Mouse (Mus musculus): ENCODE measurements at regions not wholly inside any gene's neighbourhood (a gene's known extent, or its start where the extent isn't known, plus 50 kb on each side); places are given as distances from the start of the nearest gene placed in this dataset.

DNA sequence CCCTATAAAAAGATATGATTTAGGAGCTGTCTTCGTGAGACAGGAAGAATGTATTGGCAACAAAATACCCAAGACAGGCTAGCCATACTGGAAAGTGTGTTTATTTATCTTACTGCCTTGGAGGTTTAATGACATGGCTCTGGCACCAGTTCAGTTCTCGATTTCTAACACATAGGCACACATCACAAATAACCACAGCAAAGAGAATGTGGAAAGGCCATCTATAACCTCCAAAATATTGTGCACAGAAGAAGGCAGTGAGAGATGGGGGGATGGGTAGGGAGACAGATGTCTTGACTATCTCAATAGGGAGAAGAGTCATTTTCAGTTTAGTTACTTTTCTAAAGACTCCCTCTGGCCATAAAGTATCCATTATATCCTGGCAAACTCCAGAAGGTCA is 90.5 kb downstream of the Minar1 start:
- H3K9me3 ChIP-seq (ENCODE audit: control insufficient read depth, low read length), result no peaks in the 10 kb centered on the region
- H3K27ac ChIP-seq (ENCODE audit: low read length), result no peak overlapping the region
- ATAC-seq (ENCODE audit: low read depth), result peak; percentile 20; the same call in 1 of the 2 replicates
- 29% methylated on average over 2 of the region's 2 CpGs for WGBS
- no peaks in the 10 kb centered on the region for H3K4me1 ChIP-seq (replicated peaks; ENCODE audit: control insufficient read depth, insufficient read depth, low read length)
- H3K4me3 ChIP-seq (ENCODE audit: low read length), result no peak overlapping the region
- no peaks in the 10 kb centered on the region for H3K27me3 ChIP-seq (ENCODE audit: control insufficient read depth, insufficient read depth, low read depth, low read length)
- no peaks in the 10 kb centered on the region for H3K36me3 ChIP-seq (ENCODE audit: control insufficient read depth, insufficient read depth, low read length)
- no peak overlapping the region for H3K4me2 ChIP-seq (ENCODE audit: low read depth, low read length)
- H3K9ac ChIP-seq (ENCODE audit: low read length), result no peak overlapping the region

- no peak for ATAC-seq (ENCODE audit: low read depth)
Observed at GRCm38 (mm10) chr9:89524137-89524536, 98.8 kb downstream of the Minar1 start.

GRCm38 (mm10) chr9:89523705-89524104 is 99.2 kb downstream of the Minar1 start:
- Histone ChIP-seq H3K4me3 (ENCODE audit: low read length) (no peak overlapping the region), H3K4me2 (ENCODE audit: low read depth, low read length) (no peak overlapping the region), H3K27me3 (ENCODE audit: control insufficient read depth, insufficient read depth, low read depth, low read length) (no peaks in the 10 kb centered on the region), H3K36me3 (ENCODE audit: control insufficient read depth, insufficient read depth, low read length) (no peaks in the 10 kb centered on the region), H3K27ac (ENCODE audit: low read length) (no peak overlapping the region), H3K9me3 (ENCODE audit: control insufficient read depth, low read length) (no peaks in the 10 kb centered on the region), H3K9ac (ENCODE audit: low read length) (no peak overlapping the region), H3K4me1 (replicated peaks; ENCODE audit: control insufficient read depth, insufficient read depth, low read length) (no peaks in the 10 kb centered on the region)
- ATAC-seq (ENCODE audit: low read depth), result no peak
- WGBS, result 37% methylated on average over 3 of the region's 3 CpGs

More at GRCm38 (mm10) chr9:89524137-89524536, 98.8 kb downstream of the Minar1 start:
- no peak overlapping the region for H3K27ac ChIP-seq (ENCODE audit: low read length)
- 100% methylated on average over 1 of the region's 1 CpGs for WGBS
- no peaks in the 10 kb centered on the region for H3K9me3 ChIP-seq (ENCODE audit: control insufficient read depth, low read length)
- H3K4me3 ChIP-seq (ENCODE audit: low read length), result no peak overlapping the region
- H3K9ac ChIP-seq (ENCODE audit: low read length), result no peak overlapping the region
- H3K27me3 ChIP-seq (ENCODE audit: control insufficient read depth, insufficient read depth, low read depth, low read length), result no peaks in the 10 kb centered on the region
- H3K4me2 ChIP-seq (ENCODE audit: low read depth, low read length), result no peak overlapping the region
- H3K36me3 ChIP-seq (ENCODE audit: control insufficient read depth, insufficient read depth, low read length), result no peaks in the 10 kb centered on the region
- no peaks in the 10 kb centered on the region for H3K4me1 ChIP-seq (replicated peaks; ENCODE audit: control insufficient read depth, insufficient read depth, low read length)

DNA sequence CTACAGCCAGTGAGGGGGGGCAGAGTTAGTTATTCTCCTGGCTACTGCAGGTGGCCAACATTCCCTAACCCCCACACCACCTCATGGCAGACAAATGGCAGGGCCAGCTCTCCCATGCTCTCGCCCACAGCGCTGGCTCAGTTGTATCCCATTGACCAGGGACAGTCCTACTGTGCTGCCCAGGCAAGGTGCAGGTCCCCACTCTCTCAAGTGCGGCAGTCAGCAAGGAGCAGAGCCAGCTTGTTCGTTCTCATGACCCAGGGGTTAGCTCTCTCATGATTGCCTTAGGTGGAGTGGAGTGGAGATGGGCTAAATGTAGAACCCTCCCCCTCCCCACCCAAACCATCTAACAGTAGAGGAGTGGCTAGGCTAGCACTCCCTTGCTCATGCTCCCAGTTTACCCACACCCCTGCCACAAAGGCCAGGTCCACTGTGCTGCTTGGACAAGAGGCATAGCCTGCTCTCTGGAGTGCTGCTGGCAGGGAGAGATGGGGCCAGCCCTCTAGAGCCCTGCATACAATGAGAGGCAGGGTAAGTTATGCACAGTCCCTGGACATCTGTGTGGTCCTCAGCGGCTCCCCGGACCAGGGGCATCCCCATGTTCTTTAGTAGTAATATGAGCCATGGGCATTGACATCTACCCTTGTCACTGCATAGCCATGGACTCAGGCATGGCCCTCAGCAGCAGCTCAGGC is 114.4 kb downstream of the Minar1 start:
- H3K27ac ChIP-seq (ENCODE audit: low read length), result no peak overlapping the region
- H3K27me3 ChIP-seq (ENCODE audit: control insufficient read depth, insufficient read depth, low read depth, low read length), result no peaks in the 10 kb centered on the region
- no peaks in the 10 kb centered on the region for H3K4me1 ChIP-seq (replicated peaks; ENCODE audit: control insufficient read depth, insufficient read depth, low read length)
- no peaks in the 10 kb centered on the region for H3K9me3 ChIP-seq (ENCODE audit: control insufficient read depth, low read length)
- WGBS, result 84% methylated on average over 6 of the region's 6 CpGs
- no peak overlapping the region for H3K4me3 ChIP-seq (ENCODE audit: low read length)
- ATAC-seq (ENCODE audit: low read depth), result no peak
- H3K4me2 ChIP-seq (ENCODE audit: low read depth, low read length), result no peak overlapping the region
- H3K36me3 ChIP-seq (ENCODE audit: control insufficient read depth, insufficient read depth, low read length), result no peaks in the 10 kb centered on the region
- no peak overlapping the region for H3K9ac ChIP-seq (ENCODE audit: low read length)

GRCm38 (mm10) chr9:89502083-89502482 is 120.8 kb downstream of the Minar1 start:
- no peak for ATAC-seq (ENCODE audit: low read depth)
- H3K27me3 ChIP-seq (ENCODE audit: control insufficient read depth, insufficient read depth, low read depth, low read length), result no peaks in the 10 kb centered on the region
- WGBS, result 90% methylated on average over 2 of the region's 2 CpGs

DNA sequence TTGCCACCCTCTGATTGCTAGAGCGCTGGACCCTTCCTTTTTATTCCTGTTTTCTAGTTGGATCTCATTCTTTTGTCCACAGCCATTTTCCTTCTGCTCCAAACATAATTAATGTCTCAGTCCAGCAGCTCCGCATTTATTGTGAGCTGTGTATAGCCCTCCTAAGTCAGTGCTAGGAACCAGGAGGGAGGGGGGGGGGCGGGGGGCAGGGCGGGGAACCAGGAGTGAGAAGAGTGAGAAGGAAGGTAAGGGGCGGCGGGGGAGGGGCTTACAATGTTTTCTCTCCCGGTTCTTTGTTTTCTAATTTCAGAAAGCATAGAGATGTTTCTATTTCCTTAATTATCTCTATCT is 125.6 kb downstream of the Minar1 start:
- ATAC-seq (ENCODE audit: low read depth), result no peak
- 21% methylated on average over 6 of the region's 7 CpGs for WGBS
- no peaks in the 10 kb centered on the region for H3K36me3 ChIP-seq (ENCODE audit: control insufficient read depth, insufficient read depth, low read length)
- no peaks in the 10 kb centered on the region for H3K27me3 ChIP-seq (ENCODE audit: control insufficient read depth, insufficient read depth, low read depth, low read length)
- no peak overlapping the region for H3K27ac ChIP-seq (ENCODE audit: low read length)
- no peaks in the 10 kb centered on the region for H3K9me3 ChIP-seq (ENCODE audit: control insufficient read depth, low read length)
- no peak overlapping the region for H3K4me2 ChIP-seq (ENCODE audit: low read depth, low read length)
- H3K9ac ChIP-seq (ENCODE audit: low read length), result no peak overlapping the region
- no peaks in the 10 kb centered on the region for H3K4me1 ChIP-seq (replicated peaks; ENCODE audit: control insufficient read depth, insufficient read depth, low read length)
- no peak overlapping the region for H3K4me3 ChIP-seq (ENCODE audit: low read length)

More at GRCm38 (mm10) chr9:89502083-89502482, 120.8 kb downstream of the Minar1 start:
- Histone ChIP-seq H3K27ac (ENCODE audit: low read length) (no peak overlapping the region), H3K4me1 (replicated peaks; ENCODE audit: control insufficient read depth, insufficient read depth, low read length) (no peaks in the 10 kb centered on the region), H3K4me3 (ENCODE audit: low read length) (no peak overlapping the region), H3K36me3 (ENCODE audit: control insufficient read depth, insufficient read depth, low read length) (no peaks in the 10 kb centered on the region), H3K9ac (ENCODE audit: low read length) (no peak overlapping the region), H3K4me2 (ENCODE audit: low read depth, low read length) (no peak overlapping the region), H3K9me3 (ENCODE audit: control insufficient read depth, low read length) (no peaks in the 10 kb centered on the region)

- no peak overlapping the region for H3K4me3 ChIP-seq (ENCODE audit: low read length)
- no peak for ATAC-seq (ENCODE audit: low read depth)
- no peaks in the 10 kb centered on the region for H3K4me1 ChIP-seq (replicated peaks; ENCODE audit: control insufficient read depth, insufficient read depth, low read length)
- H3K27me3 ChIP-seq (ENCODE audit: control insufficient read depth, insufficient read depth, low read depth, low read length), result no peaks in the 10 kb centered on the region
- H3K9ac ChIP-seq (ENCODE audit: low read length), result no peak overlapping the region
- 46% methylated on average over 14 of the region's 14 CpGs for WGBS
- no peak overlapping the region for H3K27ac ChIP-seq (ENCODE audit: low read length)
- H3K36me3 ChIP-seq (ENCODE audit: control insufficient read depth, insufficient read depth, low read length), result no peaks in the 10 kb centered on the region
- H3K4me2 ChIP-seq (ENCODE audit: low read depth, low read length), result no peak overlapping the region
- no peaks in the 10 kb centered on the region for H3K9me3 ChIP-seq (ENCODE audit: control insufficient read depth, low read length)
Observed at GRCm38 (mm10) chr9:89496729-89497398, 126.1 kb downstream of the Minar1 start.

- Histone ChIP-seq H3K36me3 (ENCODE audit: control insufficient read depth, insufficient read depth, low read length) (no peaks in the 10 kb centered on the region), H3K4me1 (replicated peaks; ENCODE audit: control insufficient read depth, insufficient read depth, low read length) (no peaks in the 10 kb centered on the region), H3K9ac (ENCODE audit: low read length) (no peak overlapping the region), H3K4me3 (ENCODE audit: low read length) (no peak overlapping the region), H3K4me2 (ENCODE audit: low read depth, low read length) (no peak overlapping the region), H3K27ac (ENCODE audit: low read length) (no peak overlapping the region), H3K27me3 (ENCODE audit: control insufficient read depth, insufficient read depth, low read depth, low read length) (no peaks in the 10 kb centered on the region), H3K9me3 (ENCODE audit: control insufficient read depth, low read length) (no peaks in the 10 kb centered on the region)
- ATAC-seq (ENCODE audit: low read depth), result no peak
- WGBS, result 79% methylated on average over 4 of the region's 4 CpGs
Observed at GRCm38 (mm10) chr9:89487601-89488000, 135.3 kb downstream of the Minar1 start.

DNA sequence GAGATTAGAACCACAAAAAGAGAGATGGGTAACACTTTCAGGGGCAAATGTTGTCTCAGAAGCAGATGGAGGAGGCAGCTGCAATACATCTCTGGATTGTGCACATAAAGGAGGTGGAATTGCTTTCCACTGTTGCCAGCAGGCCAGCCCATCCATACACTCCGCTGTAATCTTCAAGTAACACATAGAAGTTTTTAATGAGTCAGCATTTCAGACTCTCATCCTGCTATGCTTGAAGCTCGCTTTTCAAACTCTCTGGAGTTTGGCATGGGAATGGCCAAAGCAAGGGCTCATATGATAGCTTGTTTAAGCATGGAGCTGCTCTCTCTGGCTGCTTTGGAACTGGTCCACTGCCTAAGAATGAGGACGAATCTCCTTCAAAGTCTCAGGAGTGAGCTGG is 143.5 kb downstream of the Minar1 start:
- WGBS, result 59% methylated on average over 3 of the region's 3 CpGs
- Histone ChIP-seq H3K4me2 (ENCODE audit: low read depth, low read length) (no peak overlapping the region), H3K4me3 (ENCODE audit: low read length) (no peak overlapping the region), H3K9ac (ENCODE audit: low read length) (no peak overlapping the region), H3K27me3 (ENCODE audit: control insufficient read depth, insufficient read depth, low read depth, low read length) (no peaks in the 10 kb centered on the region), H3K4me1 (replicated peaks; ENCODE audit: control insufficient read depth, insufficient read depth, low read length) (no peaks in the 10 kb centered on the region), H3K36me3 (ENCODE audit: control insufficient read depth, insufficient read depth, low read length) (no peaks in the 10 kb centered on the region), H3K9me3 (ENCODE audit: control insufficient read depth, low read length) (no peaks in the 10 kb centered on the region), H3K27ac (ENCODE audit: low read length) (no peak overlapping the region)
- ATAC-seq (ENCODE audit: low read depth), result no peak
